Mouse (Mus musculus) heart, embryonic 16.5 days (tissue): ENCODE data around the gene AI413582. TPM values are rescaled to one million over a fixed set of nuclear protein-coding genes. Genes with fewer than 3 reads are reported as not detected.

Source experiments
- ATAC-seq: fragments of 200-750 bp; cut with Nextera tagmentation; replicated peaks from 2 replicates; pipeline ENCODE4 v1.8.0; 2017; ENCODE audit warnings: moderate number of reproducible peaks; ENCODE audit not compliant: insufficient read depth, low FRiP score; ENCODE audit errors: extremely low read depth
- H3K27ac ChIP-seq: fragments of 300-500 bp; sonication (generic); 2 replicates; pipeline ENCODE4 v1.5.1; 2014; ENCODE audit warnings: mild to moderate bottlenecking, low read length, control low read depth, moderate library complexity
- H3K27me3 ChIP-seq: fragments of 300-500 bp; sonication (generic); 2 replicates; pipeline ENCODE4 v1.6.1; 2014; ENCODE audit warnings: low read length, mixed read lengths; ENCODE audit not compliant: control insufficient read depth, insufficient read depth
- H3K36me3 ChIP-seq: fragments of 300-500 bp; sonication (generic); 2 replicates; pipeline ENCODE4 v1.6.1; 2014; ENCODE audit not compliant: control insufficient read depth, insufficient read depth
- H3K4me1 ChIP-seq: fragments of 300-500 bp; sonication (generic); 2 replicates; pipeline ENCODE4 v1.6.1; 2014; ENCODE audit warnings: low read length, mixed read lengths; ENCODE audit not compliant: control insufficient read depth, insufficient read depth
- H3K4me2 ChIP-seq: fragments of 300-500 bp; sonication (generic); 2 replicates; pipeline ENCODE4 v1.6.1; 2014; ENCODE audit warnings: low read depth, mild to moderate bottlenecking, control low read depth, low read length
- H3K4me3 ChIP-seq: fragments of 300-500 bp; sonication (generic); 2 replicates; pipeline ENCODE4 v1.5.1; 2014; ENCODE audit warnings: mild to moderate bottlenecking, control low read depth, low read length
- H3K9ac ChIP-seq: fragments of 300-500 bp; sonication (generic); 2 replicates; pipeline ENCODE4 v1.6.1; 2014; ENCODE audit warnings: low read length, control low read depth
- H3K9me3 ChIP-seq: fragments of 300-500 bp; sonication (generic); replicated peaks from 2 replicates; pipeline ENCODE4 v1.6.1; 2016; ENCODE audit warnings: low read length; ENCODE audit not compliant: control insufficient read depth
- WGBS: fragments of 180-500 bp; shearing (Covaris S2); extraction: QIAGEN DNeasy Blood & Tissue Kit; methylation state at CpG from one replicate; pipeline ENCODE4 v1.1.7; 2014; 5-methylcytosine and 5-hydroxymethylcytosine counted together
- polyA plus RNA-seq: library from polyadenylated mRNA; unstranded; fragments of >200 nt; fragmentation: Nextera tagmentation; extraction: Ambion mirVana; gene quantifications from 2 replicates; pipeline ENCODE4 v1.2.1, GENCODE M21; 2015

AI413582 gene
- polyA plus RNA-seq, 1 experiment from 2014 or later = 22.6 TPM

DNA sequence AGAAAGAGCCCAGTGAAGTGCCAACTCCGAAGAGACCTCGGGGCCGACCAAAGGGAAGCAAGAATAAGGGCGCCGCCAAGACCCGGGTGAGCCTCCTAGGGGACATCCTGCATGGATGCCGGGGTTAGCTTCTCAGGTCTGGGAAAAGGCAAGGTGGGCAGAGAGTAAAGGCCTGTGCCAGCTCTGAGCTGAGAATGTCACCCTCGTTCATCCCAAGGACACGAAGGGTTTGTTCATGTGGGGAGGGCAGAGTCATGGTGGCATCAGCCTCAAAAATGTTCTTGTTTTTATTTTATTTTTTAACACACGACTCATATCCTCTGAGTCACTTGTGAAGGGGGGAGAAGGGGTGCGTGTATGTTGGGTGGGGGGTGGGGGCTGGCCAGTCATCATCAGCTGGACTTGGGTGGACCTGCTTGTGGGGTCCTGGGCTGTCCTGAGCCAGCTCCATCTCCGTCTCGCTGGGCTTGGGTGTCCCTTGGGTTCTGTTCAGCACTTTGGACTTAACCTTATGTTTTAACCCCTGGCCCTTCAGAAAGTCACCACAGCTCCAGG is 4.6 kb downstream of the AI413582 start:
- H3K4me3 ChIP-seq = no peak overlapping the region
- H3K36me3 ChIP-seq = no peaks in the 10 kb centered on the region
- ATAC-seq = no peak
- 80% methylated on average over 13 of the region's 13 CpGs for WGBS
- H3K9me3 ChIP-seq = no peaks in the 10 kb centered on the region
- no peak overlapping the region for H3K9ac ChIP-seq
- no peaks in the 10 kb centered on the region for H3K27me3 ChIP-seq
- peaks cover 26% of the 10 kb centered on the region for H3K4me1 ChIP-seq
- no peak overlapping the region for H3K4me2 ChIP-seq
- H3K27ac ChIP-seq = no peak overlapping the region

DNA sequence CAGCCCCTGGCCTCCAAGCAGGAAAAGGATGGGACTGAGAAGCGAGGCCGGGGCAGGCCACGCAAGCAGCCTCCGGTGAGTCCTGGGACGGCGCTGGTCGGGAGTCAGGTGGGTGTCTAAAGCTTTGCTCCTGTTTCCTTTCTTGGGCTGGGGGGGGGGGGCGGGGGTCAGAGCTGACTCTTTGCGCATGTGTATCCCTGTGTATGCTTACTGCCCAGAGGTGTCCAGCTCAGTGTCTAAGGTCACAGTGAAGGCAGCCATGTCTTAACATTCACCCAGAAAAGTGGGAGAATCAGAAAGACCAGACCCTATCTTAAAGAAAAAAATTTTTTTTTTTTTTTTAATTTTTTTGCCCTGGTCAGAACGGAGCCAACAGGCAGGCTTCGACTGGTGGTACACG is 6.0 kb downstream of the AI413582 start:
- H3K4me1 ChIP-seq = peaks cover 27% of the 10 kb centered on the region
- H3K27ac ChIP-seq = no peak overlapping the region
- 77% methylated on average over 11 of the region's 12 CpGs for WGBS
- no peaks in the 10 kb centered on the region for H3K9me3 ChIP-seq
- no peaks in the 10 kb centered on the region for H3K27me3 ChIP-seq
- no peak overlapping the region for H3K4me3 ChIP-seq
- ATAC-seq = no peak
- H3K36me3 ChIP-seq = no peaks in the 10 kb centered on the region
- H3K4me2 ChIP-seq = peak overlapping the region; percentile 96; the same call in 1 of the 2 replicates
- H3K9ac ChIP-seq = no peak overlapping the region

DNA sequence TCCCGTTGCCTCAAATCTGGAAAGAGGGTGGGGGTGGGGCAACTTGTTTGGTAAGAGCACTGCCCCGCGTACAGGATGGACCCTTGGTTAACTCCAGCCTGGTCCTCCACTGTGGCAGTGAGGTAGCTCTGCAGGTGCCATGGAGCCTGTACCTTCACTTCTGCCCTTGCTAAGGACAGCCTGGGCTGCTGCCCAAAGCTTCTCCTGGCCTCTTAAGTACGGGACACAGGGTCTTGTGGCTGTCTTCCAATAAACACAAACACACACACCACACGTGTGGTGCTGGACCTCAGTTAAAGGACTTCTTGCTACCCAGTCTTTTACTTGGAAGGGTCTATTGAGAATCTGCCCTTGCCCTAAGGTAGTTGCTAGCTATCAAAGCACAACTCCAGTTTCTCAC is 6.7 kb downstream of the AI413582 start:
- Histone ChIP-seq H3K9ac (peak overlapping the region; percentile 92), H3K27me3 (no peaks in the 10 kb centered on the region), H3K4me1 (peaks cover 25% of the 10 kb centered on the region), H3K9me3 (no peaks in the 10 kb centered on the region), H3K27ac (no peak overlapping the region), H3K4me2 (peak overlapping the region; percentile 96), H3K36me3 (no peaks in the 10 kb centered on the region), H3K4me3 (peak overlapping the region; percentile 85)
- WGBS = 27% methylated on average over 5 of the region's 5 CpGs
- ATAC-seq = no peak

DNA sequence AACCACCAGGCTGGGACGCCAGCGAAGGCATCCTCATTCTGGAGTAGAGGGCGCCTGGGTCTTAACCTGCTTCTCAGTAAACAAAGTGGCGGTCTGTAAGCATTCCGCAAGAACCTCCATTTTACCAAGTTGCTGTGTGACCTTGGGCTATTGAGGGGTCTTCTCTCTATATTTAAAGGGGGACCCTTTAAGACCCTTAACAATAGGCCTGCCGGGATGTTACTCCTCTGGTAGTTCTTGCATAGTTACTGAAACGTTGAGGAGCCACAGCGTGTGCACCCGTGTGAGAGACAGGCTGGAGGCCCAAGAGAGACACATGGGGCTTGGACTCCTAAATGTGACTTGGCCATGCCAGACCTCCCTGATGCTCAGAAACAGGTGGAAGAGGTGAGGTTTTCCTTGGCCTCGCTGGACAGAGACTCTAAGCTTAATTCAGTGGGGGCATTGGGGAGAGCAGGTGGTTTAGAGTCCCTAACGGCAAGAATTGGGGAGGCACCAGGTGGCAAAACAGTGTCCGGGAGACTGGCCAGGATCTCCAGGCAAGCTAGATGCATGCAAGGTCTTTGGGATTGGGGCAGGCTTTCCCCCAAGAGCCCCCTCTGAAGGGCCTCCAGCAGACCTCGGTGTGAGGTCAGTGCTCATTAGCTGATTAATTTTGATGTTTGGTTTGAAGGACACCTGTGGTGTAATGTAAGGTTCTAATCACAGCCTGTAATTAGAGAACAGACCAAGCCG is 7.5 kb downstream of the AI413582 start:
- ATAC-seq = no peak
- Histone ChIP-seq H3K4me2 (peak overlapping the region; percentile 96), H3K9me3 (no peaks in the 10 kb centered on the region), H3K27ac (peak overlapping the region; percentile 95), H3K4me1 (peaks cover 25% of the 10 kb centered on the region), H3K4me3 (peak overlapping the region; percentile 85), H3K36me3 (no peaks in the 10 kb centered on the region), H3K27me3 (no peaks in the 10 kb centered on the region), H3K9ac (peak overlapping the region; percentile 92)
- 23% methylated on average over 14 of the region's 14 CpGs for WGBS

DNA sequence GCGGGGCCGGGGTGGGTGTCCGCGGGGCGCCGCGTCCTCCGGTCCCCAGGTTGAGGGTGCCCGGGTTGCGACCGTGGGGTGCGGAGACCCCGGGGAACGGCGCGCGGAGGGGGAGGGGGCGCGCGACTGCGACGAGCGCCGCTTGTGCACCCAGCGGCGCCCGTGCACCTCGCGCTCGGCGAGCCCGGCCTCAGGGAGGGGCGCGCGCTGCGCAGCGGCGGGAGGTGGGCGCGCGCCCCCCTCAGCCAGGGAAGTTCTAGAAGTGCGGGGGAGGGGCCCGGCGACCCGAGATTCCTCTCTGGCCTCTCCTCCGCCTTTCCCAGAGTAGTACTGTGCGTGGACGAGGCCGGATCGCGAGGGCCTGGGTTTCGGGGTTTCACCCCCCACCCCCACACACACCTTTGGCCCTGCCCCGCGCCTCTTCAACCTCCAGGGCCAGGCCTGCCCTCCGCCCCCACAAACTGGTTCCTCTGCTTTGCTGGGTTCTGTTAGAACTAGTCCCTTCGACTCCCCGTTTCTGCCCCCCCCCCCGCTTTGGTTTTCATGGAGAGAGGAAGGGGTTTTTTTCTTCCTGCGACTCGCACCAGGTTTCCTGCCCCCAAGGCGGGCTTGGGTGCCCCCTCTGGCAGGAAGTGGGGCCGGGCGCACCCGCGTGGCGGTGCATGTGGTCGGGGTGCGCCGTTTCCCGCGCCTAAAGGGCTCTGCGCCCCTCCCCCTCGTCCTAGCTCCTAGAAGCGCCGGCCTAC is 8.2 kb downstream of the AI413582 start:
- peak; percentile 26 for ATAC-seq
- under 1% methylated on average over 53 of the region's 75 CpGs for WGBS
- H3K9ac ChIP-seq = peak overlapping the region; percentile 92
- peaks cover 29% of the 10 kb centered on the region for H3K4me1 ChIP-seq
- H3K27me3 ChIP-seq = no peaks in the 10 kb centered on the region
- peak overlapping the region; percentile 95 for H3K27ac ChIP-seq
- H3K36me3 ChIP-seq = no peaks in the 10 kb centered on the region
- peak overlapping the region; percentile 85 for H3K4me3 ChIP-seq
- H3K4me2 ChIP-seq = peak overlapping the region; percentile 96
- H3K9me3 ChIP-seq = no peaks in the 10 kb centered on the region

DNA sequence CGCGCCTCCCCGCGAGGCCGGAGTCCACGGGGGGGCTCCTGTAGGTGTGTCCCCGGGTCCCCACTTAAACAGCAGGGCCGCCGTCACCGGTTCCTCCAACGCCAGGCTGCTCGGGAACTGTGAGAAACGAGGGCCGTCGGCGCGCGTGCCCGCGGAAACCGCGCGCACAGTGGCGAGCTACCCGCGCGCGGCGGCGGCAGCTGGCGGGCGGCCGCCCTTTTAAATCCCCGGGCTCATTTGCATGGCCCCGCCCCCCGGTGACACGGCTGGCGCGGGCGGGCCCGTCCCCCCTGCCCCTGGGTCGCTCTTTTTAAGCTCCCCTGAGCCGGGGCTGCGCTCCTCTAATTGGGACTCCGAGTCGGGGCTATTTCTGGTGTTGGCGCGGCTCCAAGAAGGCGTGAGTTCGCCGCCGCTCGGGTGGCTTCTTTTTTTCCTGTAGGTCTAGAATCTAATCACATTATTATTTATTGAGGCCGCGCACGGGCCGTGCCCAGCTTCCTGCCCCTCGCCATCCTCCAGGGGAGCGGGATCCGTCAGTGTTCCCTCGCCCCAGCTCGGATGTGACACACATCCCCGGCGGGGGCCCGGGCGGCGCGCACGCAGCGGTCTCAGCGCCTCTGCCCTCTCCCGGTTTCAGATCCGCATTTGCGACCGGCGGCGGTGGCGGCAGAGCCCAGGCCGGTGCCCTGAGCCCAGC is 9.1 kb downstream of the AI413582 start, which contains the start of gene Hmga1:
Gene Hmga1 (plus strand): TSS at position 183 of the 697 bp plus-strand sequence.
- Histone ChIP-seq H3K27me3 (no peaks in the 10 kb centered on the region), H3K9ac (peak within 1 kb of the TSS; percentile 92), H3K4me1 (peaks cover 27% of the 10 kb centered on the region), H3K4me2 (peak within 1 kb of the TSS; percentile 96), H3K4me3 (peak within 1 kb of the TSS; percentile 85), H3K27ac (peak within 1 kb of the TSS; percentile 95), H3K36me3 (no peaks in the 10 kb centered on the region), H3K9me3 (no peaks in the 10 kb centered on the region)
- peak; percentile 82 for ATAC-seq
- WGBS = under 1% methylated on average over 79 of the region's 79 CpGs

DNA sequence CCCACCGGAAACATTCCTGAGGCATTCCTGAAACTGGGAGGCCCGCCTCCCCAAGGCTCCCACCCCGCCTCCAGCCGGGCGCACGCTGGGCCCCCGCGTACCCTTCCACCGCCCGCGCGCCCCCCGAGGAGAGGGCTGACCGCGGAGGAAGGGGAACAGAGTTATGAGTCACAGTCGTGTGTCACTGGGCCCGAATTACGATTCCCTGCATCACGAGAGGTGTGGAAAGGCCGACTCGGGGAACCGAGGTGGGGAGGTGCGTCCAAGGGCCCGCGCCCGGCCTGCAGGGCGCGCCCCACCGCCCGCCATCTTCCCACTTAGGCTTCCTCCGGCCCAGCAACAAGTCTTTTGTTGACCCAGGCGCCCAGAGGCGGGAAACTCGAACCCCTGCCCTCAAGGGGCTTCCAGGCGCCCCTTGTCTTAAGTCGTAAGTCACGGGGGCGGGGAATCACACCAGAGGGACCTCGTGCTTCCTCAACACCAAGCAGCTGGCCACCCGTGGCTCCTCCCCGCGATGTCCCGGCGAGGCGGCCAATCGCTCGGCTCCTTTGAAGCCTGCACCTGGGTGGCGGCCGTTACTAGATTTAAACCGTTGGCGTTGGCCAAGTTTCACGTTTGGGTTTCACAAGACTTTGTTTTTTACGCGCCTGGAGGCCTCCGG is 9.9 kb downstream of the AI413582 start:
- H3K4me1 ChIP-seq = peaks cover 27% of the 10 kb centered on the region
- H3K36me3 ChIP-seq = no peaks in the 10 kb centered on the region
- no peaks in the 10 kb centered on the region for H3K9me3 ChIP-seq
- peak; percentile 19 for ATAC-seq
- H3K4me2 ChIP-seq = peak overlapping the region; percentile 96
- H3K4me3 ChIP-seq = peak overlapping the region; percentile 85
- peak overlapping the region; percentile 95 for H3K27ac ChIP-seq
- under 1% methylated on average over 54 of the region's 55 CpGs for WGBS
- peak overlapping the region; percentile 92 for H3K9ac ChIP-seq
- no peaks in the 10 kb centered on the region for H3K27me3 ChIP-seq

DNA sequence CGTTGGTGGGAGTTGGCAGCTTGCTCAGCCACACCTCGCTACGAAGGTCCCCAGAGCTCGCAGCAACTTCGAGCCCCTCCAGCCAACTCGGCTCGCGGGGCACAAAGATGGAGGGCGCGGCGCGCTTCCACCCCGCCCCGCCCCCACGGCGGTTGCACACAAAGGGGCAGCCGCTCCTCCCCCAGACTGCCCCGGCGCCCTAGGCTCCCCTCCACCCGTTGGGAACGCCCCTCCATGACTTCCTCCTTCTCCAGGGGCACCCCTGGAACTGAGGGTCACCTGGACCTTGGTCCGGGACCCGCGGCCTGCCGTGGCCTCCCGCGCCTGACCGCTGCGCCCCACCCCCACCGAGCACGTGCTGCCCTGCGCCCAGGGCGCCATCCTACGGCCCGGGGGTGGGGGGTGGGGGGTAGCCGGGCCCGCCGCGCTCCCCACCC is 10.5 kb downstream of the AI413582 start:
- Histone ChIP-seq H3K9me3 (no peaks in the 10 kb centered on the region), H3K4me2 (peak overlapping the region; percentile 96), H3K27ac (peak overlapping the region; percentile 95), H3K4me3 (peak overlapping the region; percentile 85), H3K4me1 (peaks cover 27% of the 10 kb centered on the region), H3K36me3 (no peaks in the 10 kb centered on the region), H3K27me3 (no peaks in the 10 kb centered on the region), H3K9ac (peak overlapping the region; percentile 92)
- 4% methylated on average over 38 of the region's 39 CpGs for WGBS
- ATAC-seq = peak; percentile 2
